Mouse (Mus musculus) heart, adult 2 months (tissue): Measurements from ENCODE around the gene Odf3.

Experiments
- CTCF ChIP-seq: fragments of 200-600 bp; IDR thresholded peaks from 2 replicates; pipeline ENCODE4 v1.8.1; 2022; ENCODE audit warnings: antibody characterized with exemption, mild to moderate bottlenecking, moderate library complexity
- EP300 ChIP-seq: fragments of 200-500 bp; IDR thresholded peaks from 2 replicates; pipeline ENCODE4 v1.6.1; 2011; ENCODE audit warnings: low read depth, low read length, control low read depth; ENCODE audit not compliant: insufficient read depth
- POLR2A ChIP-seq: fragments of 200-500 bp; IDR thresholded peaks from 2 replicates; pipeline ENCODE4 v1.6.1; 2011; ENCODE audit warnings: mild to moderate bottlenecking, low read depth, low read length, control low read depth; ENCODE audit not compliant: insufficient read depth

- no peak for TF ChIP-seq POLR2A
- 0 out of 2 replicates have a peak, but pooled peaks have one; percentile 15 for TF ChIP-seq CTCF
- TF ChIP-seq EP300, result no peak
These were observed 1.9 kb upstream of the Odf3 start for GRCm38 (mm10) chr7:140845683-140846082.
